Mouse (Mus musculus): ENCODE data around the gene Iqch. TPM values are rescaled to one million over a fixed set of nuclear protein-coding genes. Genes with fewer than 3 reads are reported as not detected.

The Iqch gene
- total RNA-seq, 2 experiments from 2014 or later: not detected

DNA sequence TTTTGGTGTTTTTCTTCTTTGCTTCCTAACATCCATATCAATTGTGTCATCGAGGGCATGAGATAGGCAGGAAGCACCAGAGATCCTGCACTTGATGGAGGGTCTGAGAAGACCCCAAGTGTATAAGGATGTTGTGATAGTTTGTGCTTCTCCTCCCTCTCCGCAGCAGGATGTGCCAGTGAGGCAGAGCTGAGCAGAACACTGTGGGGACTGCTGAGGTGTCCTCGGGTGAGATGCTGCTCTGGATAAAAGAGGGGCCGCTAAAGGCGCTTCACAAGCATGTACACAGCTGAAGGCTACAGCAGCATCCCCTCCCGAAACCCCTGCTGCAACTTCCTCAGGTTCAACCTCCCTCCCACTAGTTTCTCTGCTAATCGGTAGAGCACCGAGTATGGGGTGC is 95.2 kb downstream of the Iqch start:
- intact Hi-C loops (cut with DNase I): no loop called here

DNA sequence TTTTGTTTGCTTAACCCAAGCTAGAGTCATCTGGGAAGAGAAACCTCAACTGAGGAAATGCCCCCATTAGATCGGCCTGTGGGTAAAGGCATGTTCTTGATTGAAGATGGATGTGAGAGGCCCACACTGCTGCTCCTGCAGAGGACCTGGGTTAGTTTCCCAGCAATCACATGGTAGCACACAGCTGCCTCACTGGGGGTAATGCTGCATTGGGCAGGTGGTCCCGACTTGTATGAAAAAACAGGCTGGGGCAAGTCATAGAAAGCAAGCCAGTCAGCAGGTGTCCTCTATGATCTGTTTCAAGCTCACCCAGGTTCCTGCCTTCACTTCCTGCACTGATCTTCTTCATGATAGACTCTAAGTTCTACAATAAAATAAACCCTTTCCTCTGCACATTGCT is 98.4 kb downstream of the Iqch start:
- DNase-seq: no peak
- intact Hi-C loops (cut with DNase I): no loop called here

More for the DNA sequence above, 95.2 kb downstream of the Iqch start:
- no peak for DNase-seq

DNA sequence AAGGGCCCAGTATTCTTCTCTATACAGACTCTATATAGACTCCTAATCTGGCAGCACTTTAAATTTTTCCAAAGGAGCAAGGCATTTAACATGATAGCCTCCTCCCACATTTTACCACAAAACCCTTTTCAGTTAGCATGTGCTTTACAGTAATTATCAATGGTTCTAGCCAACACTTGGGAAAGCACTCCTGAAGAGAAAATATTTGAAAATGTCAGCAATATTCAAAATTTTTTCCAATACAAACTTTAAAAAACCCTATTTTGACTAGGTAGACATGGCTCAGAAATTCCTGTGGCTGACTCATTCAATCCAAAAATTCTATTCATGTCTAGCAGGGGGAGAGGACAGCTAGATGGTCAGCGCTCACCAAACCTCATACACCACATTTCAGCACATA is 100.8 kb downstream of the Iqch start:
- intact Hi-C loops (cut with DNase I): no loop called here
- DNase-seq: no peak

DNA sequence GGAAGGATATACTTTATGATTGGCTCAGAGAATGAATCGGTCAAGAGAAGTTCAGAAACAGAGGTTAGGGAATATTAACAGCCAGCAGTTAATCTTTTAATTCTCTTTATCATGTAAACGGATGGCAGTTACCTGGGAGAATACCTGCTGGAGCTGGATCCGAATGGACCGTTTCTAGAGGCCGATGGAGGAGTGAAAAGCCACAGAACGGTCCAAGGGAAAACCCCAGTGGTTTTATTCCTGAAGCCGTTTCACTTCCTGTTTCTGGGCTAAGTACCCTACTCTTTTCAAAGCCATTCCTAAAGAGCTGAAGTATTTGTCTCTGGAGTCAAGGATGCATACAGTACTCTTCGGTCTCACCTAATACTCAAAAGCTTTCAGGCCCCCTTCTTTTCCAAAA is 102.4 kb downstream of the Iqch start:
- intact Hi-C loops (cut with DNase I): no loop called here
- DNase-seq: no peak

DNA sequence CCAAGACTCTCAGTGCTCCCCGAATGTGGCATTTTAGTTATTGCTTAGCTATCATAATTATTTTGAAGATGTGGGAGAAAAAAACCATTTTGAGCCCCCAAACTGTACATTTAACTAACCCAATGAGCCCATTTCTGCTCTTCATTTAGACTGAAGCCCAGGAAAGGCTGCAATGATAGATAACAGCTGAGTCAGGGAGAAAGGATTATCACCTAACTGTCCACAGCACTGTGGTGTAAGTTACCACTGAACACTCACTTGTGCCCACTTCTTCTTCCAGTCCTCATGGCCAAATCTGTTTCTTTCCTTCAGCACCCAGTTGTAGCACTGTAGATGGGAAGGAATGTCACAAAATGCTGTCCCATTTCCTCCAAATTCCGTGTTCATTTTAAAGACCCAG is 106.5 kb downstream of the Iqch start:
- DNase-seq: no peak
- intact Hi-C loops (cut with DNase I): no loop called here

DNA sequence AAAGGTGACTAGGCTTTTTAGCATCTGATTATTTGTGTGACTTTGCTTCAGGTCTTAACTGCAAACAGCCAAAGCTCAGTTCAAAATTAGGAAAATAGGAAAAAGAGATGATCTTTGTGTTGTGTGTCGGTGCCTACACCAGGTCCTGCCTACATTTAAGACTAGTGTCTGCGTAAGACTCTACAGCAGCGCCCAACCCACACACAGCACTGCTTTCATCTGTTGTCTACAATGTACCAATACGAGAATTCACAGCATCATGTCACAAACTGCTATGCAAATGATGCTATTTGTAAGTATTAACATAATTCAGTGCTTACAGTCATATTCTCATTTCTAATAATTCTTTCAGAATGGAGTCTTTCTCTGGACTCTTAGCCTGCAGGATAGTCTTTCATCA is 108.5 kb downstream of the Iqch start:
- no peak for DNase-seq
- intact Hi-C loops (cut with DNase I): no loop called here

DNA sequence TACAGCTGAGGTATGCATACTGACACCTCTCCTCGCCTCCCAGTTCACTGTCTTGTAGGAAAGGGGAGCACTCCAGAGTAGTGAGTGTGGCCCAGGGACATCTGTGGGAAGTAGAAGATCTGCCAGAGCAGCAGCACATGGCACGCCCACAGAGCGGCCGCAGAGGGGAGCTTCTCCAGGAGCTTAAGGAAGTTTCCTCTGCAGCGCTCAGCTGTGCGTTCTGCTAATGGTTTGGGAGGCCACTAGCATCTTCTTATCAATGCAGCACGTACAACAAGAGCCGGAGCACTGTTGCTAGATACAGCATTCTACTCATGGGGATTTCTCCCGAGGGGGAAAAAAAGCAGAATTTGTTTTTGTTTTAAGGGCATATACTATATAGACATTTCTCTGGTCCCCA is 110.0 kb downstream of the Iqch start:
- peak in 1 of 2 experiments; percentile 7 for DNase-seq
- intact Hi-C loops (cut with DNase I): no loop called here

DNA sequence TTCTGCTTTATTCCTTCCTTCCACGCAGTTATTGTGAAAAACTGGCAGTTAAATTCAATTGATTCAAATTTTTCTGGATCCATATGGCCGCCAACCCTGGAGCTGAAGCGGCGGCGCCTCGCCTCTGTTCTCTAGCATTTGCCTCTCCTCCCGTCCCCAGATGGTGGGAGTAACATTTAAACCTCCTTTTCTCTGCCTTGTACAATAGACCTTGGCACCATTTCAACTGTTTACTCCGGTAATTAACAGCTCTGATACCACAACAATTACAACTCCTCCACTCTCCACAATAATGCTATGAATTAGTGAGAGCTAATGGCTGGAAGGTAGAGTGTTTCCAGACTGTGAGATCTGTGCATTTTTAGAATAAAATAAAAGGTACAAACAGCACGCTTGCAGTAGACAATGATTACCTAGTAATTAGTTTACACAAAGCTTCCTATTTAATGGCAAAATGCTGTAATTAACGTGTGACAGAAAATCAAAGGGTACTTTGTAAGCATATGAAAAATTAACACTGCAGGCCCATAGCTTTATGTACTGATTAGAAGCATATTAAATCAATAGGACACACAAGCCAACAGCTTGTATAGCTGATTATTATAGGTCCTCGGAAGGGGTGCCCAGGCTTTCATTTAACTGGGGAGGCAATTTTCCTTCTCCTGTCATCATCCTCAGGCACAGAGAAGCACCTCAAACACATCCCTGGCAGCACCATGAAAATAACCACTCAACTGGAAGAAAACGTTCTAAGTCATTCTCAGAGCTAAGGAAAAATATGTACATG is 111.6 kb downstream of the Iqch start:
- DNase-seq: no peak
- intact Hi-C loops (cut with DNase I): no loop called here

DNA sequence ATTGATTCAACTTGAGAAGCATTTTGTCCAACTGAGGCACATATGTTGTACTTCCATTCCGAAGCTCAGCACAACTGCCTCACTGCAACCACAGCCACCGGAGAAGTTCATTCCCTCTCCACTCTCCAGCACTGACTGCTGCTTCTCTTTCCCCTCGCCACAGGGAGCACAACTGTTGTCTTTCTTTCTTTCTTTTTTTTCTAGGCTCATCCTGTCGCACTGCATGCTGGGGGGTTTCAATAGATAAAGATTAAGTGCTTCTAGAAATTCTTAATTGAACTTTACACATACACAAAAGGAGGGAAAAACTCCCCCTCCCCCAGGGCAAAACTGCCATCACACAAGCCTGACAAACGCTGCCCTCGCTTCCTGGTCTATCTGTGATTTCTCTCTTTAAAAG is 113.1 kb downstream of the Iqch start:
- intact Hi-C loops (cut with DNase I): no loop called here
- DNase-seq: no peak

DNA sequence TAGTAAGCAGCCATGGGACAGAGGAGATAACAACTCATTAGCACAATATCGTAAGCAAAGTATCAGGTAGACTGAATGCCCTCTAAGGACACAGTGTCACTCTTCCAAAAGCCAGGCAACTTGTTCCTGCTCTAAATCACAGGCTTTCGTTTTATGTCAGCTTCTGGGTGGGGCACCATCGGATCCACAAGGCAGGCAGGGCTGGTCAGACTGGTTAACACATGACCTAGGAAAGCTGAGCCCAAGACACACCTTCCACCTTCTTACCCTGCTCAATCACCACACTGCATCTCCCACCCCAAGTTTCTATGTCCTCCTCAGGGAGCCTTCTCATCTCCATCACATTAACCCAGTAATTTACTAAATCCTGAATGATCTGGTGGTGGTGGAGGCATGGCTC is 136.7 kb downstream of the Iqch start:
- no peak for DNase-seq
- intact Hi-C loops (cut with DNase I): no loop called here

DNA sequence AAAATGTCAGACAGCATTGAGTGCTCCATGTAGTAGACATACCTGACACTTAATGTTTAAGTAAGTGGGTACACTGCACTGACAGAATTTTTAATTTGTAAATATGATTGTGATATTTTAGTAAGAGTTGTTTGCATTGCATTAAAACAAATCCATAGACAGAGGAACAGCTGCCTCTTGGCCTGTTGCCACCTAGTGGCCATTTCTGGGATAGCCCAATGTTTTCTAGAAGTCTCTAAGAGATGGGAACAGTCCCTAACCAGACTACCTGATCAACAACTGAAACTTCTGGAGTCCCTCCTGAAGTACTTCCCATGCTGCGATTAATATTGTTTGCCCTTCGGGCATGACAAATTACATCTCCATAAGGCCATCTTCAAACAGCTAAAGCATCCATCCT is 140.0 kb downstream of the Iqch start:
- DNase-seq: peak; percentile 83 to 89
- intact Hi-C loops (cut with DNase I): loop anchor here (1.0 to 5.0 kb wide), 2 partner anchors 150 to 326 kb away; no protein-coding TSS in a partner anchor

DNA sequence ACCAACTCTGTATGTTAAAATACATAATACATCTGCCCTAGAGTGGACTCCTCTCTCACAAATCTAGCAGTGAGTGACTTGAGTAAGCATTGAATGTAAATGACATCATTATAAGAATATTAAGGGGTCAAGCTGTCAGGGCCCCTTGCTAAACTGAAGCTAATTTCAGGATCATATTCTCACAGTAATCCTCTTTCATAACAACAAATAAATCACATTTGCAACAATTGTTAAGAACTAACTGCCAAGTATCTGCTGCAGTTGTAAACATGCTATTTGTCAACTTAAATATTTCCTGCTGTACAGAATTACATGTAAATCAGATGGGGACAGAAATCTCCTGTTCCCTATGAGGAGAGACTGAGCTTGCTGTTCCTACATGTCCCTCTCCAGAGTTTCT is 145.9 kb downstream of the Iqch start:
- DNase-seq: no peak
- intact Hi-C loops (cut with DNase I): no loop called here

DNA sequence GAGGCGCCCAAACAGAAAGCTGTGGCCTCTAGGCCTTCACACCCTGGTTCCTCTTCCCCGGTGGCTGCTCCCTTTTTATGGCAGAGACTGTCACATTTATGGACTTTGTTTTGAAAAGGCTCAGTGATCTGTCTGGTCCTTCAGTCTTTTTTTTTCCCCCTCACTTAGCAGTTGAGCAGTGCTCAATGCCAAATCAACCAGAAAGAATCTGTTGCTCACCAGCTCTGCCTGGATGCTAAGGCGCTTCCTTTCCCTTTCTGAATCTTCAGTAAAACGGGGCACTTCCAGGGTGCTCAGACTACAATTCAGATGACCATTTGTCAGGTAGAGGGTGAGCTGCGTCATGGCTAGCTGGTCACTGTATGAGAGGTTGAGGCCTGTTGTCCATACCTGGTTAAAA is 148.0 kb downstream of the Iqch start:
- DNase-seq: no peak
- intact Hi-C loops (cut with DNase I): no loop called here

DNA sequence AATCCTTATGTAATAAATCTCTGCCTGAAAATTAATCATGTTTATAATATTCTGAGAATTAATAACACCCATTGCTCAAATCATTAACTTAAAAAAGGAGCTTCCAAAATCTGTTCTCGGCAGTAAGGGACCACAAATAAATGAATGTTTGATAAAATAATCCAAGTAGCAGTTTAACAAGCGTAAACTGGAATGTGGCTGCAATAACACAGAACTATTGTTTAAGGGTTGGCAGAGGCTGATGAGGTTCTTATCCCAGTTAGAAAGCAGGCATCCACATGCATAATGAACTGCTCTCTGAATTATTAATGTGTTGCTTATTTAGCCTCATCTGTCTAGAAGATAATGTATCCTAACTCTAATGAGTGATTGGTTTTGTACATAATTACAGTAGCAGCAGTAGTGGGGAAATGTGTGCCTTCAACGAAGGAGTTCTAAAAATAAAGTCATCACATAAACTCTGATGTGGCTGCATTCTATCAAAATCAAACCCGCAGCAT is 151.7 kb downstream of the Iqch start:
- intact Hi-C loops (cut with DNase I): no loop called here
- no peak for DNase-seq

DNA sequence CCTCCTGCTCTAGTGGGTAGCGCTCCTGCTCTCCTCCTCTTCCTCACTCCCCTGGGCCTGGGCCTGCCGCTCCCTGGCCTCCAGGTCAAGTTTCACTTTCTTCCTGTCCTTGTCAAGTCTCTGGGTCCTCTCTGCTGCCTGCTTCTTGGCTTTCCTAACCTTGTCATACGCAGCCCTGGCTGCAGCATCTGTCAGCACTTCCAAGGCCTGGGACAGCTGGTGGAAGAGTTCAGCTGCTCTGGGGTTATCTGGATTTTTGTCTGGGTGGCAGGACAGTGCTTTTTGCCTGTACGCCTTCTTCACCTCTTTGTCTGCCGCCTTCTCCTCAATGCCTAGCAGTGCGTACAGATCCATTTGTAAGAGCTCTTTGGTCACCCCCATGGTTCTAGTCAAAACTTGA is 158.6 kb downstream of the Iqch start:
- intact Hi-C loops (cut with DNase I): no loop called here

DNA sequence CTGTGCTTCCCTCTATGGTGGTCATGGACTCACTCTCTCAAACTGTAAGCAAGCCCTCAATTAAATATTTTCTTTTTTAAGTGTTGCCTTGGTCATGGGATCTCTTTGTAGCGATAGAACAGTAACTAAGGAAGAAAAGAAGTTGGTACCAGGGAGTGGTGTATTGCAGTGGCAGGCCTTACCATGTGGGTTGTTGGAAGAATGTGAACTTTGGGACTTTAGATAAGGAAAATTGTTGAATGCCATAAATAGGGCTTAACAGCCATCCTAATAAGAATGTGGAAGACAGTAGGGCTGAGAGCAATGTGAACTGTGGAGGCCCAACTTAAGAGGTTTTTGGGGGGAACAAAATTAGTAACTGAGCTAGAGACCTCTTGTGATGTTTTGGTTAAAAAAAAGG is 171.6 kb downstream of the Iqch start:
- no peak for DNase-seq

More for the DNA sequence above, 158.6 kb downstream of the Iqch start:
- peak in 1 of 2 experiments; percentile 4 for DNase-seq

DNA sequence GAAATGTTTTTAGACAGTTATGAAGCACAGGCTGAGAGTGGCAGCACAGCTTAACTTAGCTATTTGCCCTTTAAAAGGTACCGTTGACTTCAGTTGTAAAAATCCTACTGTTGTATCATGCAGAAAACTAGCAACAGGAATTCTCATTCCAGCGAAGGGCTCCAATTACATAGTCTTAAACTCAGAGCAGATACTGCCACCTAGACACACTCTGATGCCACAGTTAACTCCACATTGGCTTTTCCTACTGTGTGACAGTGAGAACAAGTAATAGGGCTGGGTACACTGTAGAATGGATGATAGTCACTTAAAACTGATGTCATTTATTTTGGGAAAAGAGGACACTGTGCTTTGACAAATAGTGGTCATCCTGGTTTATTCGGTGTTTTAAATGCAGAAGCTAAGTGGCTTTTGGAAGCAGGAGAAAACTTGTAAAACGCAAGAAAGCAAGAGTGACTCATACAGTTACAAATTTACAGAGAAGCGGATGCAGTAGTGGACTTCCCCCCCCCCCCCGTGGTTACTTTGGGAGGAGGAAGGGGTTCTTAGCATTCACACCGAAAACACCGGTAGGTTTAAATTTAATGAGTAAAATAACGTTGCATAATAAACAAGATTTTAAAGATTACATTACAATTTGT is 181.1 kb downstream of the Iqch start:
- DNase-seq: peak in 1 of 2 experiments; percentile 4
- intact Hi-C loops (cut with DNase I): no loop called here

More for the DNA sequence above, 171.6 kb downstream of the Iqch start:
- intact Hi-C loops (cut with DNase I): no loop called here

DNA sequence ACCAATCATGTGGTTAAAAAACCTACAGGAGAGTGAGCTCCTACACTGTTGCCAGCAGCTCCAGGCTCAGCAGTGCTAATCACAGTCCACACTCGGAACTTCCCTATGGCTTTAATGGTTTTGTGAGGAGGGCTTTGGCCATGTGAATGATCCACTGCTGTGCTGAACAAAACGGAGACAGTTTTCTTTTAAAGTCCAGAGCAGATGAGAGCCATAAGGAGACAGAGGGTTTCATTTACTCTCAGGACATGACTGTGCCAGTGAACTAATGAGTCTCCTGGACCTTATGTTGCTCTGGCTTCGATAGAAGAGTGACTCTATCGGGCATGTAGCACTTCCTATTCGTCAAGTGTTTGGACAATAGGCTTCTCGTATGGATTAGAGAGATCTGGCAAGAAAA is 181.9 kb downstream of the Iqch start:
- intact Hi-C loops (cut with DNase I): no loop called here
- DNase-seq: no peak

DNA sequence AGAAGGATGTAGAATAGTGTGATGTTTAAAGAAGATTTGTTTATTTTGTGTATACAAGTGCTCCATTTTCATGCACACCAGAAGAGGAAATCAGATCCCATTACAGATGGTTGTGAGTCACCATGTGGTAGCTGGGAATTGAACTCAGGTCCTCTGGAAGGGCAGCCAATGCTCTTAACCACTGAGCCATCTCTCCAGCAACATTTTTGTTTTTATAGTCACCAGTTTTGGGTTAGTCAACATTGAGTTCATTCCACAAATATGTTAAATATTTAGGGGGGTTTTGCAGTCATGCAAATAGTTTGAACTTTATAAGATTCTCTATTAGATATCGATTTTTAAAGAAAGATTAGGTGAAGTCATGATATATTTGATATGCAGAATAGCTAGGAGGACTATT is 202.1 kb downstream of the Iqch start:
- intact Hi-C loops (cut with DNase I): no loop called here
- DNase-seq: no peak

DNA sequence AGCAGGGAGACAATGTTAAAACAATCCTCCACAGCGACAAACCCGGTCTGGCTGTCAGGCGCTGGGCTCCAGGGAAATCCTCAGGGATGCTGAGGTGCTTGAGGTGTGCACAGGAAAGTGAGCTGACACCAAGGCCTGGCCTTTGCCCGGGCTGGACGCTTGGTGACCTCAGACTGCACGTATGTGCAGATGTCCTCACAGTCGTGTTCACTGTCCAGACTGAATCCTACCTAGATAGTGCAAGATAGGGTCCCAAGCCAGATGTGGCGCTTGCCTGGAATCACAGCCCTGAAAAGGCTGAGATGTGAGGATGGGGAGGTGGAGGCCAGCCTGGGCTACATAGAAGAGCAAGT is 202.9 kb downstream of the Iqch start:
- DNase-seq: no peak
- intact Hi-C loops (cut with DNase I): loop anchor here (1.0 to 5.0 kb wide), 2 partner anchors 22 to 262 kb away; partner anchors contain the start of gene Map2k5

DNA sequence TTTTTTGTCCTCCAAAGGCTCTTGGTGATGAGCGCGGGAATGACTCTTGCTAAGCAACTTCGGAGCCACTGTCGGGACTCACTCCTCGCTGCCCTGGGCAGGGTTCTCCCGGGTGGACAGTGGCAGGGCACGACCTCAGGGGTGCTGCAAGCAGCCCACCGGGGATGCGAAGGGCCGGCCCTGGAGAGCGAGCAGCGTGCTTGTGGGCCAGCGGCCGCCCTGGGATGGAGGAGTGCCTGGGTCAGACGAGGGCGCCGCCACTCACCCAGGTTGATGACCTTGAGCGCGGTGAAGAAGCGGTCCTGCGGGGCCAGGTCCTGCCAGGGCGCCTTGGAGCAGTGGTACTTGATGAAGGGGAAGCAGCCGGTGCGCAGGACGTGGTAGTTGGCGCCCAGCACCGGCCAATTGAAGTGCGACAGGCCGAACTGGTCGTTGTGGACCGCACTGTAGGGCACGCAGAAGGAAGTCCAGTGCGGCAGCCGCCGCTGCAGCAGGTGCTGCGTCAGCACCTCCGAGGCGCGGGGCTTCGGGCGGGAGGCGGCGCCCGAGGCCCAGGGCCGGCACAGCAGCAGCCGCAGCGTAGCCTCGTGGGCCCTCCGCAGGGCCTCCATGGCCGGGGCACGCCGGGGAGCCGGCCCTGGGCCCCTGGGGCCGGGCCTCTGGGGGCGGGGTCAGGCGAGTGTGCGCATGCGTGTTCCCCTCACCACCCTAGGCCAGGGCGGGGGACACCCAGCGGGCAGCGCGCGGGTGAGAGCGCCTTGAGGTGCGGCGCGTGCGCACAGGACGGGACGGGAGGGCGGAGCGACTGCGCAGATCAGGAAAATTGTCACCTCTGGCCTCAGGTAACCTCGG is 203.5 kb downstream of the Iqch start, which contains the start of gene 2300009A05Rik:
Gene 2300009A05Rik, minus strand, starts transcription at position 636 of the 852 bp plus-strand sequence.
- DNase-seq: peak; percentile 97
- intact Hi-C loops (cut with DNase I): loop anchor here (1.0 to 5.0 kb wide), 2 partner anchors 22 to 262 kb away; partner anchors contain the start of gene Map2k5

Measured in heart, postnatal 10 days (tissue).